Mouse (Mus musculus) lung, adult 2 months (tissue): ENCODE measurements around the gene Hist2h2ac.

Experiments used
- CTCF ChIP-seq: fragments of 200-500 bp; IDR thresholded peaks from 2 replicates; pipeline ENCODE4 v1.5.1; 2011; ENCODE audit warnings: mild to moderate bottlenecking, low read length, control low read depth; ENCODE audit not compliant: insufficient read depth
- POLR2A ChIP-seq: fragments of 200-500 bp; IDR thresholded peaks from 2 replicates; pipeline ENCODE4 v1.6.1; 2011; ENCODE audit warnings: low read depth, mild to moderate bottlenecking, control low read depth, low read length, borderline replicate concordance; ENCODE audit errors: extremely low read depth

GRCm38 (mm10) chr3:96192977-96193376 is 27.7 kb downstream of the Hist2h2ac start:
- TF ChIP-seq CTCF (no peak), POLR2A (no peak)
